Mouse (Mus musculus) kidney, adult 10 weeks (tissue): ENCODE results near the gene Tmem255b. TPM values are rescaled to one million over a fixed set of nuclear protein-coding genes. Genes with fewer than 3 reads are reported as not detected.

Experiments used
- polyA plus RNA-seq: library from polyadenylated mRNA; stranded (reverse); fragments of 350-450 nt; fragmentation: Illumina TruSeq; extraction: RNeasy Lipid Tissue Mini Kit (QIAGEN cat#74804); gene quantifications from one replicate; pipeline ENCODE4 v1.2.3, GENCODE M21; 2014; ENCODE audit warnings: low read depth, low replicate concordance

Tmem255b gene
- not detected for polyA plus RNA-seq

DNA sequence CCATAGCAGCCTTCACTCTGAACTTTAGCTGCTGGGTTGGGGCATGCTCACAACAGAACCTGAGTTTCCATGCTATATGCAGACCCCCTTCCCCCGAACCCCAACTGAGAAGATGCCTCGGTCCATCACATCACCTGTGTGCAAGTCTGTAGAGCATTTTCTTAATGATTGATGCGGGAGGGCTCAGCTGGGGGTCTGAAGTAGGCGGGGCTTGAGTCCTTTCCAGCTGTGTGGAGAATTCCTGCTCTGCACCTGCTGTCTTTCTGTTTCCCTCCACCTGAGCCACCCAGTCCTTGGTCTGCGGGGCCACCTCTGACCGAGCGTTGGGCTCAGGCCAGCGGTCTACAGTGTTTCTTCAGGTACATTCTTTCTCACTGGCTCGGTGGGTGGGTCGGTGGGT is at the start of gene Tmem255b:
TSS of gene Tmem255b (plus strand) at position 301 of the 400 bp plus-strand sequence.

DNA sequence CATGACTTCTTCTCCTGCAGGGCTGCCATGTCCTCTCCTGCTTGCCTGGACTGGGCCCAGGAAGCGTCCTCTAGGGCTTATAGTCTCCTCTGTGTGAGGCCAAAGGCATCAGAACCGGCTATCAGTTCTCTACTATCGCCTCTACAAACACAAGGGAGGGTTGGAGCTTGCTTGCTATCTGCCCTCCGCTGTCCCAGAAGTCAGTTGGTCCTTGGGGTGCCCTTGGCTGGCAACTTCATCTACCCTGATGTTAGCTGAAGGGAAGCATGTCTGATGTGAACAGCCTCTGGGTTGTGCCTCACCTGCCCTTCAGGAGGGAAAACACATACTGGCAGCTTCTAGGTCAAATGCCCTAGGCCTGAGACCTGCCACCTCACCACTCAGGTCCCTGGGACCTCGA is 38.3 kb upstream of the Tmem255b start, which contains the start of gene Atp4b:
TSS of gene Atp4b (minus strand) at position 101 of the 400 bp plus-strand sequence.

DNA sequence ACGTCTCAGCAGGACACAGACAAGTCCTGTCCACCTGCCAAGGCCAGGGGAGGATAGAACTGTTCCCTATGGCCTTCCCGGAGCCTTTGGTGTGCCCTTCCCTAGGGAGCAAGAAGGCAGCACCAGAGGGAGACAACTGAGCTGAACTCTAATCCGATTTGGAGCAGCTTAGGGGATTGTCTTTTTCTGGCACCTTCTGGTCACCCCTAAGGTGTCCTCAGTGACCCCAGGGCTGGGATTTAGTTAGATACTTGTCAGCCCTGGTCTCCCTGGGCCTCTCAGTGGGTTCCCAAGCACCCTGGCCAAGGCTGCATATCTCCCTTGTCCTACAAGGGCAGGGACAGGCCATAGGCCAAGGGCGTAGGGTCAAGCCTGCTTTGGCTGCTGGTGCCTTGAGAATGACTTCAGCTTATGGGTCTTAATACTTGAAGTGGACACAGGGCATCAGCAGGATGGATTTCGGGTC is 30.3 kb upstream of the Tmem255b start, which contains the start of gene Grk1:
TSS of gene Grk1 (plus strand) at position 416 of the 466 bp plus-strand sequence.

GRCm38 (mm10) chr8:13493858-13494631 is 59.1 kb downstream of the Tmem255b start, which contains the start of gene Gas6:
Gas6 (minus strand) TSS chr8:13494490.

Other genes with a start within 250 kb of the Tmem255b start
- gene Grtp1, start 234.6 kb upstream of the Tmem255b start, polyA plus RNA-seq, result 31.4 TPM
- not detected for gene Adprhl1, start 181.0 kb upstream of the Tmem255b start, polyA plus RNA-seq
- 12.2 TPM for gene Dcun1d2, start 147.1 kb upstream of the Tmem255b start, polyA plus RNA-seq
- 37.4 TPM for gene Tmco3, start 147.0 kb upstream of the Tmem255b start, polyA plus RNA-seq
- gene Tfdp1, start 96.4 kb upstream of the Tmem255b start, polyA plus RNA-seq, result 17.3 TPM
- gene Atp4b, start 38.4 kb upstream of the Tmem255b start, polyA plus RNA-seq, result not detected
- gene Grk1, start 30.1 kb upstream of the Tmem255b start, polyA plus RNA-seq, result not detected
- 22.8 TPM for gene Gas6, start 59.3 kb downstream of the Tmem255b start, polyA plus RNA-seq
- not detected for gene 1700029H14Rik, start 127.3 kb downstream of the Tmem255b start, polyA plus RNA-seq
- gene Rasa3, start 242.4 kb downstream of the Tmem255b start, polyA plus RNA-seq, result 2.6 TPM